Mouse (Mus musculus) naive thymus-derived CD4-positive, alpha-beta T cell, adult 2 months (primary cell): ENCODE measurements around the gene Baiap2l1.
"Not testable (repeated sequence)": the region's sequence is repeated elsewhere in the genome, so short reads cannot be mapped to it uniquely, and the experiment has no call there.

Experiments
- DNase-seq: peaks from one replicate; pipeline ENCODE4 v3.0.0-alpha.2; 2011; ENCODE audit warnings: low read depth

Gene Baiap2l1

GRCm38 (mm10) chr5:144351185-144351584 lies 6.7 kb downstream of the Baiap2l1 start:
- no peak for DNase-seq

DNA sequence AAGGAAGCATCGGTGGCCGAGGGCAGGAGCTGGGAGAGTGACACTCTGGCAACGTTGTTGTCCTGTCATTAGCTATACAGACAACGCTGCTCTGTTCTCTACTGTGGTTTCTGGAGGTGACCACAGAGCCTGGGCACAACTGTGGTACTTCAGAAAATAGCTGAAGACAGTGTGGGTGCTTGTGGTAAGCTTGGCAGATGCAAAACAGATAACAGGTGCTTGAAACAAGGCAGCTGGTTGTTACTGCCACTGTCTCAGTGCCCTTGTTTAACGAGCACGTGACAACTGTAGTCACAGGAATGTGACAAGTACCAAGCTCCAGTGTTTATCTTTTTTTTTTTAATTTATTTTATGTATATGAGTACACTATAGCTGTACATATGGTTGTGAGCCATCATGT lies 13.3 kb downstream of the Baiap2l1 start:
- DNase-seq: no peak

GRCm38 (mm10) chr5:144341085-144341484 lies 16.8 kb downstream of the Baiap2l1 start:
- DNase-seq: no peak

DNA sequence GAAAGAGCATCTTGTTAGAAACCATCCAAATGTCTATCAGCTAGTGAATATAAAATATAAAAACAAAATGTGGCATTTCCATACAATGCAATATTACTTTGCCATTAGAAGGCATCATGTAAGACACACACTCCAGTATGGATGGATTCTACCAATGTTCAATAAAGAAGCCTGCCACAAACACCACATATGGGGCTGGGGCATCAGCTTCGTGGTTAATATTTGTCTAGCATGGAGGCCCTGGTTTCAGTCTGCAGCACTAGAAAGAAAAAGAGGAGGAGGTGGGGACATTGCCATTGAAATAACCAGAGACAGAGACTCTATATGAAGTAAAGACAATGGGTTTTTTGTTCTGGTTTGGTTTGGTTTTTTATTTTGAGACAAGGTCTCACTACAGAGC lies 19.1 kb downstream of the Baiap2l1 start:
- no peak for DNase-seq

GRCm38 (mm10) chr5:144335357-144335756 lies 22.6 kb downstream of the Baiap2l1 start:
- DNase-seq: not testable (repeated sequence)

DNA sequence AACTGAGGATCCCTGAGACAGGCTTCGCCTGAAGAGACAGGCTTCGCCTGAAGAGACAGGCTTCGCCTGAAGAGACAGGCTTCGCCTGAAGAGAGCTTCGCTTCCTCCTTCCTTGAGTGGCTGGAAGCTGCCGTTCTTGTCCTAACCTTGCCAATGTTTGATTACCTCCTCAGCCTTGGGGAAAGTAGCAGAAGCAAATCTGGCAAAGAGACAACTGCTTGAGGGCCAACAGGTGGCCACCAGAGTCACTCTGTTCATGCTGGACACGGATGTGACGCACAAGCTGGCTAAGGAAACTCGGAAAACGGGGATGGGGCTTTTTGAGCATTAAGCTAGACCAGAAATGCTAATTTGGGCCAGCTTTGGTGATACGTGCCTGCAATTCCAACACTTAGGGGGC lies 23.9 kb downstream of the Baiap2l1 start:
- DNase-seq: no peak

DNA sequence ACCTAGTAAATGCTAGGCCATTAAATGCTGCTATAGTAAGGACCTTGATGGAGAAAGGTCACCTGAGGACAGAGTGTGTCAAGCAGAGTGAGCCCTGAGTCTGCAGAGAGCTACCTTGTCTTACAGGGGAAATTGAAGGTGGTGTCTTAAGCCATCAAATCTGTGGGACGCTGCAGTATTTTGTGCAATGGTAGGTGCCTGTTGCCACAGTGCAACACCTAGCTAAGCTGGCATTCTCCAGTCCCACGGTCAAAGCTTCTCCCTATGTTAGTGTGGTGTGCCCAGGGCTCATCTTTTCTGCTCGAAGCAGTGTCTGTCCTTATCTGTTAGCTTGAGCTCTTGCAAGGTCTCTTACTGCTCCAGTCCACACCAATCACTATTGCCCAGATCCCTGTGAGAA lies 35.2 kb downstream of the Baiap2l1 start:
- no peak for DNase-seq

DNA sequence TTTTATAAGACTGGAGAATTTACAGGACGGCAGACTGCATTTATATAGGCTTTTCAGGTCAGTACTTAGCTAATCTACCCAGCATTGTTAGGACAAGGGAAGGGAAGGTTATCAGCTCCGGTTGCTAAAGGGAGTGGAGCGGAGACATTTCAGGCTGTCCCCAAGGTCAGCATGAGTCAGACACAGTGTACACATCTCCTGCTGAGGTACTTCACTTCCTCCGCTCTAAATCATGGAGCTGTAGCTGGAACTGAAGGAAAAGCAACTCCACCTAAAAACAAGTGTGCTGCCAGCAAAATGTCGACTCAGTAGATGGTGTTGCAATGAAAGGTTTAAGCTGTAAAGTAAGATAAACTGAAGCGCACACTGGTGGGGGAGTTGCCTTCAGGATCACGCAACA lies 36.2 kb downstream of the Baiap2l1 start:
- no peak for DNase-seq

- DNase-seq: no peak
Observed at GRCm38 (mm10) chr5:144318286-144318685, 39.6 kb downstream of the Baiap2l1 start.

- no peak for DNase-seq
Observed at GRCm38 (mm10) chr5:144317426-144317825, 40.5 kb downstream of the Baiap2l1 start.

DNA sequence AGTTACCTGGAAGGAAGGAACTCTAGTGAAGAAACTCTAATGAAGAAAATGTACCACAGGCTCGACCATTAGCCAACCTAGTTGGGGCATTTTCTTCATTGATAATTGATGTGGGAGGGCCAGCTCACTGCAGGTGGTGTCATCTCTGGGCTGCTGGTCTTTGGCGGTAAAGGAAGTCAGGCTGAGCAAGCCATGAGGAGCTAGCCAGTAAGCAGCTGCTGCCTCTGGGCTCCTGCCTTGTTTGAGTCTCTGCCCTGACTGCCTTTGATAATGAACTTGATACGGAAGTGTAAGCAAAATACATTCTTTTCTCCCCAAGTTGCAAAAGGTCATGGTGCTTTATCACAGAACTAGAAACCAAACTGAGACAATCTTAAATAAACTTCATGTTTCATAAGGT lies 41.5 kb downstream of the Baiap2l1 start:
- DNase-seq: no peak

DNA sequence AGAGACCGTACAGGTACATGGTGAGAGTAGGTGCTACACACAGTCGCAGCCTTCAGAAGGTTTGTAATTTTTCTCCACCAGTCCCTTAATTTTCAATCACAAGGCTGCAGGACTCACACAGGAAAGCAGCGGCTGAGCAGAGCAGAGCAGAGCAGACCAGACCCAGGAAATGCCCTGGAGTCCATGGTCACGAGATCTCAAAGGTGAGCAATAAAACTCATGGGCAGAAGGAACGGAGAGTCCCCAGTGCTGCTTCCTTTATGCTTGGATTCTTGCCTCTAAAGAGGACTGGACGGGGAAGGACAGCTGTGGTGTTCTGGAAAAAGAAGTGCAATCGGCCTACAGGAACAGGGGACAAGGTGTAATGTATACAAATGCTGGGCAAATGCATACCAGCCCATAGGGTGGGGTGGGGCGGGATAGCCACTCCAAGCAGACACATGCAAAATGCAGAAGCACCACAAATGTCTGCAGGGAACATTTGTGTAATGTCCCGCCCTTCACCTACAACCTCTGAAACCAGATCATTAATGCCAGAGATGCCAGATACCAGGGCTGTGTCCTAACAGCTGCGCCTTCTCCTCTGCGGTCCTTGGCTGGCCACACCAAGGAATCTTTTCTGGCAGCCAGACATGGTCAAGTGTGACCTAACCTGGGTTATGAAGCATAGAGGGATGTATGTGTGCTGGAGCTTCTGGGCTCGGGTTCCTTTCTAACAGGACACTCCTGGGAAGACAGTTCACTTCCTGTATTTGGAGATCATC lies 43.0 kb downstream of the Baiap2l1 start:
- DNase-seq: no peak

- DNase-seq: no peak
Observed at GRCm38 (mm10) chr5:144313335-144313734, 44.6 kb downstream of the Baiap2l1 start.

- no peak for DNase-seq
Observed at GRCm38 (mm10) chr5:144312183-144312582, 45.7 kb downstream of the Baiap2l1 start.

GRCm38 (mm10) chr5:144308929-144309328 lies 49.0 kb downstream of the Baiap2l1 start:
- no peak for DNase-seq

DNA sequence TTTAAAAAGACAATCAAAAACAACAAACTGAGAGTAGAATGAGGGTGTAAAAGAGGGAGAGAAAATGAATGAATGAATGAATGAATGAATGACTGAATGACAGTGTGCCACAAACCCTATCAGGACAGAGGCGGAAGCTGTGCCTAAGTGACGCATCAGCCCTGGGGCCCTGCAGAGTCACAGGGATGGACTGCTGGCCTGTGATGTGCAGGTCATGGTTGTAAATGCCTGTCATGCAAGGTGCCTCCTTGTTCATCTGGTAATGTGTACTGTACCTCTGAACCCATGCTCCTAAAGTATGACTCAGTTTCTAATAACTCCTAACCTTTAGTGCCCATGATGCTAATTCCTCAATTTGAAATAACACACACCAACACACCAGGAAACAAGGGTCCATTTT lies 54.8 kb downstream of the Baiap2l1 start:
- DNase-seq: no peak

- no peak for DNase-seq
Observed at GRCm38 (mm10) chr5:144296090-144296604, 61.8 kb downstream of the Baiap2l1 start.

- no peak for DNase-seq
Observed at GRCm38 (mm10) chr5:144295357-144295756, 62.6 kb downstream of the Baiap2l1 start.

DNA sequence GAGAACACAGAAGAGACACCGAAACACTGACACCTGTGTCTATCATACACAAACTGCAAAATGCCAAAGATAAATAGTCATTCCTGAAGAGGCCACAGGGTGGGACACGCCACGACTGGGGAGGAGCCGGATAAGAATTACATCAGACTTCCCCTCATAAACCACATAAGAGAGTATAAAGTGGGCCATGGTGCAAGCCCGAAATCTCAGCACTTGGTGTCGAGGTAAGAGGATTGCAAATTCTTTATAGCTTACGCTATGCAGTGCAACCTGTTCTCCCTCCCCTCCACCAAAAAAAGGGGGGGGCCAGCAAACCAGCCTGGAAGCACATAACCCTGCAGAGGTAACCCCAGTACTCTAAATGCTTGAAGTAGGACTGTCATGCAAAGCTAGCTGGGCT lies 63.0 kb downstream of the Baiap2l1 start:
- peak; percentile 35 for DNase-seq

- DNase-seq: no peak
Observed at GRCm38 (mm10) chr5:144289769-144290440, 68.0 kb downstream of the Baiap2l1 start.

DNA sequence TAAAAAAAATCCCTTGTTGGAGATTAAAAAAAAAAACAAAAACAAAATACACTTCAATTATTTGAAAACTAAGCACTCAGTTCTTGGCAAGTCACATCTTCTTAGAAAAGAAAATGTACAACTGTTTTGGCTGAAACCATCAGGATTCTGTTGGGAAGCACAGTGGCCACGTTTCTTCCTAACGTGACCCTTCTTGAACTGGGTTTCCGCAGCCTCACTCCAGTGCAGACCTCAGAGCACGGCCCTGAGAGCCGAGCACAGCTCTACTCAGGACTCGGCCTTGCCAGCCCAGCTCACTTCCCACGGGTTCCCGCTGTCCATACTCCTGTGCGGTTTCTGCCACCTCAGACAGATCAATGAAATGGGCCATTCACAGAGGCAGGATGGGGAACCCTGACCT lies 69.5 kb downstream of the Baiap2l1 start:
- no peak for DNase-seq

GRCm38 (mm10) chr5:144287267-144287820 lies 70.6 kb downstream of the Baiap2l1 start:
- no peak for DNase-seq

DNA sequence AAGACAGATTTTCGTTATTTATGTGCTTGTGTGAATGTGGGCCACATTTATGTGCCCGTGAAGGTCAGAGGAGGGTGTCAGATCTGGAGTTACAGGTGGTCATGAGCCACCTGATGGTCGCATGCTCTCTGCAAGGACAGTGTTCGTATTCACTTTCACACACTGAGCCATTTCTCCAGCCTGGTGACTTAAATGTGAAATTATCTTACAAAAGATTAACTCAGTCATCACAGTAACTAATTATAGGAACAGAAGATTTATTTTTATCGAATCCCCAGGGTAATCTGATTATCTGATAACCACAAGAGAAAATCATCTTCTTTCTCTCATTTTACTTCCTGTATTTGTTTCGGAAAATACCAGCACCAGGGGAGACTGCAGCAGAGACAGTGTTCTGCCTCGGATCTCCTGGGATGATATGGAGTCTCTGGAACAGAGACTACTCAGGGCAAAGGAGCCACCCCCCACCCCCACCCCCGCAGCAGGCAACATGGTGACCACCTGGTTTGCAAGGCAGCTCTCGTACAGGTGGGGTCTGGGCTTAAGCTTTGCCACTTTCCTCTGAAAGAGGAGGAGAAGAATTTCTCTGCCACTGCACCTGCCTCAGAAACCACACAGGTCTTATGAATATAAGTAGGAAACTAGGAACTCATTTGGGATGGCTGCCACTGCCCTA lies 71.2 kb downstream of the Baiap2l1 start:
- no peak for DNase-seq
